Mouse (Mus musculus): ENCODE data around the gene Nmnat3. TPM values are rescaled to one million over a fixed set of nuclear protein-coding genes. Genes with fewer than 3 reads are reported as not detected.

Nmnat3 gene
- total and polyA plus RNA-seq, 3 experiments = 16.0 to 19.3 (median 17.5) TPM

DNA sequence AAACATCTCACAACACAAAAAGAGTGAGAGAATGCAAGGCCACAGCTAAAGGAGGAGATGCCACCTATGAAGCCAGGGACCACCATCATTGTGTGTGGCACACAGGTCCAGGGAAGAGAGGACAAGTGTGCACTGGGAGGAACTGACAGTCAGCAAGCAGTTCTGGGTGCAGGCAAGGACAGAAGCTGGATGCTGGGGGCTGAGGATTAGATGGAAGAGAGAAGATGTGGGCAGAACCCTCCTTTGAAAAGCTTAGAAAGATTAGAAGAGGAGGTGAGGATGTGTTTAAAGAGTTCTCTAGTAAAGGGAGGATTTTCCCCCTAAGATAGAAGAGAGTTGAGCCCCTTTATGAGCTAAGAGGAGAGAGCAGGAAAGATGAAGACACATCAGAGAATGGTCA, 2.4 kb downstream of the Nmnat3 start:
- Histone ChIP-seq H3K27me3 (ENCODE audit: control insufficient read depth, insufficient read depth, low read length) (peaks cover 2% of the 10 kb centered on the region; the same call in 1 of the 2 replicates), H3K27ac (no peak overlapping the region), H3K4me3 (no peak overlapping the region), H3K9ac (ENCODE audit: low read depth, low read length) (no peak overlapping the region), H3K4me1 (ENCODE audit: control insufficient read depth, insufficient read depth, low read length) (no peaks in the 10 kb centered on the region), H3K79me2 (replicated peaks; ENCODE audit: control insufficient read depth, insufficient read depth, low read length) (no peaks in the 10 kb centered on the region), H3K36me3 (ENCODE audit: control insufficient read depth, insufficient read depth, low read length) (no peaks in the 10 kb centered on the region)
- intact Hi-C loops (cut with DNase I) = no loop called here
- no peak for TF ChIP-seq CTCF (IDR thresholded peaks at IDR 0.05)
- TF ChIP-seq POLR2A (IDR thresholded peaks at IDR 0.05; ENCODE audit: insufficient read depth, low read depth, low read length) = no peak
- TF ChIP-seq EP300 (IDR thresholded peaks at IDR 0.05; ENCODE audit: insufficient read depth, low read depth, low read length) = no peak
- no peak for DNase-seq

DNA sequence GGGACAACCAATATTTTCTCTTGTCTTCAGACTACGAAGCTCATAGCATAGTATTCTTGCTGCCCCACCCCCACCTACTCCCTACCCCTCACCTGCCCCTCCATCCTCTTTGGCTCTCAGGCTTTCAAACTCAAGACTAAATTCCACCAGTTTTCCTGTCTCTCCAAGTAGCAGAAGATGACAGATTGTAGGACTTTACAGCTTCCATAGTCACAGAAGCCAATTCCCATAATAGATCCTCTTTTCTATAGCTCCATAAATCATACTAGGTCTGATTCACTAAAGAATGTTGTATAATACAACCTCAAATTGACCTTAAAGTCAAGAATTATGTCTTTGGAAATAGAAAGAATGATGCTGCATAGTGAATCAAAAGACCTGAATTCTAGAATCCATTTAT, 3.4 kb downstream of the Nmnat3 start:
- H3K4me1 ChIP-seq (ENCODE audit: control insufficient read depth, insufficient read depth, low read length) = no peaks in the 10 kb centered on the region
- H3K27ac ChIP-seq = no peak overlapping the region
- no peak overlapping the region for H3K9ac ChIP-seq (ENCODE audit: low read depth, low read length)
- H3K79me2 ChIP-seq (replicated peaks; ENCODE audit: control insufficient read depth, insufficient read depth, low read length) = no peaks in the 10 kb centered on the region
- peaks cover 2% of the 10 kb centered on the region; the same call in 1 of the 2 replicates for H3K27me3 ChIP-seq (ENCODE audit: control insufficient read depth, insufficient read depth, low read length)
- 84% methylated on average over 1 of the region's 1 CpGs for WGBS
- H3K36me3 ChIP-seq (ENCODE audit: control insufficient read depth, insufficient read depth, low read length) = no peaks in the 10 kb centered on the region
- DNase-seq = no peak
- no peak overlapping the region for H3K4me3 ChIP-seq
- no peak for TF ChIP-seq POLR2A (IDR thresholded peaks at IDR 0.05; ENCODE audit: insufficient read depth, low read depth, low read length)
- no peak for TF ChIP-seq EP300 (IDR thresholded peaks at IDR 0.05; ENCODE audit: insufficient read depth, low read depth, low read length)
- no peak for TF ChIP-seq CTCF (IDR thresholded peaks at IDR 0.05)
- intact Hi-C loops (cut with DNase I) = no loop called here

DNA sequence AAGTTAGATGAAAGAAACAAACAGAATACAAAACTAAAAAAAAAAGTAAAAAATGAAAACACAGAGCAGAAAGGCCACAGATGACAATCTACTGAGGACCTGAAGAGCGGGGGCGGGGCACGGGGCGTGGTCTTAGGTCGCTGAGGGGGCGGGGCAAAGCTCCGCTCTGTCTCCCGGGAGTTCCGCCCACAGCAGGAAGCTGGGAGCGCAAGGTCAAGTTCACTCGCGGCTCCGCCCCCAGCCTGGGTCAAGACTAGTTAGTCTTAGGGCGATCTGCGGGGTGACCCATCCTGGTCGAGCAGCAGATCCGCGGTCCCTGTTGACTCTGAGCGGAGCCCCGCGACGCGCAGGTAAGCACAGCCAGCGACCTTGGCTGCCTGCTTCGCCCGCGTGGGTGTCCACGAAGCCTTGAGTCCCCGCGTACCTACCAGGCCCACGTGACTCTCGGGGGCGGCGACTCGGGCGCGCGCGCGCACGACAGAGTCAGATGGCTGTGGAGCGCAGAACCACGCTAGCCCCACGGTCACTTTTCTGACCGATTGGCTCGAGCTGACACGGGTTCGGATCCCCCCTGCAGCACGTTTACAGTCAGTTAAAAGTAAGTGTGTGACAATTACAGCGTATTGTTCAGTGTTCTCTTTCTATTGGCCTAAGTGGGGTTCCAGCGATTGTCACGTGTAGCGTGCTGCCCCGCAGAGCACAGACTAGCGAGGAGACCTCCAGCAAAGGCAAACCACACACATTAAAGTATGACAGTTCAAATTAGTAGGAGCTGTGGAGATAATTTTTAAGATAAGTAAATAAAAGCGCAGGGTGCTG, 9.4 kb downstream of the Nmnat3 start:
- Histone ChIP-seq H3K27me3 (ENCODE audit: control insufficient read depth, insufficient read depth, low read length) (no peaks in the 10 kb centered on the region), H3K36me3 (ENCODE audit: control insufficient read depth, insufficient read depth, low read length) (no peaks in the 10 kb centered on the region), H3K27ac (peak overlapping the region; percentile 90), H3K79me2 (replicated peaks; ENCODE audit: control insufficient read depth, insufficient read depth, low read length) (no peaks in the 10 kb centered on the region), H3K9ac (ENCODE audit: low read depth, low read length) (peak overlapping the region; percentile 68), H3K4me3 (peak overlapping the region; percentile 54), H3K4me1 (ENCODE audit: control insufficient read depth, insufficient read depth, low read length) (peaks cover 5% of the 10 kb centered on the region)
- DNase-seq = peak; percentile 90 to 93
- under 1% methylated on average over 56 of the region's 56 CpGs for WGBS
- intact Hi-C loops (cut with DNase I) = loop anchor here (2.0 kb wide), 1 partner anchor 266 kb away; the partner anchor contains the start of gene Copb2
- no peak for TF ChIP-seq EP300 (IDR thresholded peaks at IDR 0.05; ENCODE audit: insufficient read depth, low read depth, low read length)
- peak; percentile 69 for TF ChIP-seq POLR2A (IDR thresholded peaks at IDR 0.05; ENCODE audit: insufficient read depth, low read depth, low read length)
- TF ChIP-seq CTCF (IDR thresholded peaks at IDR 0.05) = no peak

DNA sequence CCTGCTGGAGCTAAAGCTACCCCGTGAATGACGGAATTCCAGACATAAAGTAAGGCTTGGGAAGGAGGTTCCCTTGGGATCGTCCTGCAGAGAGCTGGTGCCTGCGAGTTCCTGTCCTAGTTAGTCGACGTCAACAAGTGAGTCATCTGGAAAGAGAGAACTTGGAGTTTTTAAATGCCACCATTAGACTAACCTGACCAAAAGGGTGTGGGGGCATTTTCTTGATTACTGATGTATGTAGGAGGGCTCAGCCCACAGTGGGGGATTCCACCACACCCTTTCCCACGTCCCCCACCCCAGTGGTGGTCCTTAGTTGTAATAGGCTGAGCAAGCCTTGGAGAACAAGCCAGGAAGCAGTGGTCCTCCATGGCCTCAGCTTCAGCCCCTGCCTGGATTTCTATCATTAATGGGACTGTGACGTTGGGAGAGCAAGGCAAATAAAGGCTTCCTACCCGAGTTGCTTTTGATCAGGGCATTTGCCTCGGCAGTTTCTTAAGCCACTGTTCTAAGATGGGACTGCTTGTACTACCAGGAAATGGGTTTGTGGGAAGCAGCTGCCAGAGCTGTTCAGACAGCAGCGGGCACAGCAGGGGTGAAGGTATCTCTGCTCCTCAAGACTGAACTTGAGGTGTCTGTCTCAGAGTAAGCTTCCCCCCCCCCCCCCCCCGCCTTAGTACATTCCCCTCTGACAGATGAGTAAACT, 10.2 kb downstream of the Nmnat3 start:
- WGBS = 19% methylated on average over 12 of the region's 12 CpGs
- TF ChIP-seq EP300 (IDR thresholded peaks at IDR 0.05; ENCODE audit: insufficient read depth, low read depth, low read length) (no peak), POLR2A (IDR thresholded peaks at IDR 0.05; ENCODE audit: insufficient read depth, low read depth, low read length) (no peak), CTCF (IDR thresholded peaks at IDR 0.05) (no peak)
- no peaks in the 10 kb centered on the region for H3K36me3 ChIP-seq (ENCODE audit: control insufficient read depth, insufficient read depth, low read length)
- peak overlapping the region; percentile 15; the same call in 1 of the 2 replicates for H3K9ac ChIP-seq (ENCODE audit: low read depth, low read length)
- peak overlapping the region; percentile 54 for H3K4me3 ChIP-seq
- peak overlapping the region; percentile 90 for H3K27ac ChIP-seq
- H3K27me3 ChIP-seq (ENCODE audit: control insufficient read depth, insufficient read depth, low read length) = no peaks in the 10 kb centered on the region
- peak in 1 of 2 experiments; percentile 24 for DNase-seq
- intact Hi-C loops (cut with DNase I) = loop anchor here (2.0 kb wide), 1 partner anchor 265 kb away; the partner anchor contains the start of gene Copb2
- H3K79me2 ChIP-seq (replicated peaks; ENCODE audit: control insufficient read depth, insufficient read depth, low read length) = no peaks in the 10 kb centered on the region
- H3K4me1 ChIP-seq (ENCODE audit: control insufficient read depth, insufficient read depth, low read length) = peaks cover 5% of the 10 kb centered on the region

DNA sequence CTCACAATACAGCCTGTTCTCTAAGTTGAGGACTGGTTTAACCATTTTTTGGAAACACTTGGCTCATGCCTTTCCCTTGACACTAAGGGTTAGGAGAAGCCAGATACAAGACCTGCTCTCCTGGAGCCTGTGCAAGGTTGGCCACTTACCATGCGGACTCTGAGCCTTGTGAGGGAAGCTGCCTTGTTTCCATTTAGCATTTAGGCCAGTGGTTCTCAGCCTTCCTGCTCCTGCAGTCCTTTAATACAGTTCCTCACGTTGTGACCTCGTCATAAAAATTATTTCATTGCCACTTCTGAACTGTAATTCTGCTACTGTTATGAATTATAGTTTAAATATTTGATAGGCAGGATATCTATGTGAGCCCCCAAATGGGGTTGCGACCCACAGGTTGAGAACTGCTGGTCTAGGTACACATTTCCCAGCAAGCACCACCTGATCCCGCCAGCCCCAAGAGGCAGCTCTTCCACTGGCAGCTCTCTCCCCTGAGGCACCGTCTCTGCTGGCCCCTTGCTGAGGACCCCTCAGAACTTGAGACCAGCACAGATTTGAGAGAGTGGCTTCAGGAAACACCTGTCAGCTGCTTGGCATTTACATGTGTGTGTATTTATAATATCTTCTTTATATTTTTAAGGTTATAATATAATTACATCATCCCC, 10.8 kb downstream of the Nmnat3 start:
- no peaks in the 10 kb centered on the region for H3K27me3 ChIP-seq (ENCODE audit: control insufficient read depth, insufficient read depth, low read length)
- WGBS = 76% methylated on average over 6 of the region's 6 CpGs
- H3K36me3 ChIP-seq (ENCODE audit: control insufficient read depth, insufficient read depth, low read length) = no peaks in the 10 kb centered on the region
- TF ChIP-seq CTCF (IDR thresholded peaks at IDR 0.05) (no peak), EP300 (IDR thresholded peaks at IDR 0.05; ENCODE audit: insufficient read depth, low read depth, low read length) (no peak), POLR2A (IDR thresholded peaks at IDR 0.05; ENCODE audit: insufficient read depth, low read depth, low read length) (no peak)
- no peak overlapping the region for H3K4me3 ChIP-seq
- no peak overlapping the region for H3K27ac ChIP-seq
- no peak overlapping the region for H3K9ac ChIP-seq (ENCODE audit: low read depth, low read length)
- no peak for DNase-seq
- H3K79me2 ChIP-seq (replicated peaks; ENCODE audit: control insufficient read depth, insufficient read depth, low read length) = no peaks in the 10 kb centered on the region
- intact Hi-C loops (cut with DNase I) = loop anchor here (2.0 kb wide), 1 partner anchor 265 kb away; the partner anchor contains the start of gene Copb2
- H3K4me1 ChIP-seq (ENCODE audit: control insufficient read depth, insufficient read depth, low read length) = peaks cover 5% of the 10 kb centered on the region
